Mouse (Mus musculus): ENCODE measurements around the gene Nicn1.

GRCm38 (mm10) chr9:108261865-108262264, 28.4 kb upstream of the Nicn1 start:
- 0 out of 2 replicates have a peak, but pooled peaks have one; percentile 22 for TF ChIP-seq EP300 (IDR thresholded peaks at IDR 0.05; ENCODE audit: insufficient read depth, low read depth, low read length)
- no peak for TF ChIP-seq CTCF (IDR thresholded peaks at IDR 0.05)
